Mouse (Mus musculus): Measurements from ENCODE around the gene Gm45799. TPM values are rescaled to one million over a fixed set of nuclear protein-coding genes. Genes with fewer than 3 reads are reported as not detected.

The Gm45799 gene
- total RNA-seq, 2 experiments from 2014 or later, result 14.7 TPM

DNA sequence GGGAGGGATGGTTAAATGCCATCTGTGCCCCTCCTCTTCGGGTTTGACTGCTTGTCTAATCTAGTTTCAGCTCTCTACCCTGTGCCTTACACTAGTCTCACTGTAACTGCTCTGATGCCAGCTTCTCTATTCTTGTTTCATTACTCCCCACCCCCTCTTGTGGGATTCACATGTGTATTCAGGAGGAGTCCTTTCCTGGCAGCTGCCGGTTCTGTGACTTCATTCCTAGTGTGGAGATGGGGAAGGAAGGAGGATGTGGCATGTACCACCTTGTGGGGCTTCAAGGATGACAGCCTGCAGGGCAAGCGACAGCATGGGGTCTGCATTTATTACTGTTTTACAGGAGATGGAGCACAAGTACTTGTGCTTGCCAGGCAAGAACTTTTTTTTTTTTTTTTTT lies 1.6 kb downstream of the Gm45799 start:
- DNase-seq, result no peak

DNA sequence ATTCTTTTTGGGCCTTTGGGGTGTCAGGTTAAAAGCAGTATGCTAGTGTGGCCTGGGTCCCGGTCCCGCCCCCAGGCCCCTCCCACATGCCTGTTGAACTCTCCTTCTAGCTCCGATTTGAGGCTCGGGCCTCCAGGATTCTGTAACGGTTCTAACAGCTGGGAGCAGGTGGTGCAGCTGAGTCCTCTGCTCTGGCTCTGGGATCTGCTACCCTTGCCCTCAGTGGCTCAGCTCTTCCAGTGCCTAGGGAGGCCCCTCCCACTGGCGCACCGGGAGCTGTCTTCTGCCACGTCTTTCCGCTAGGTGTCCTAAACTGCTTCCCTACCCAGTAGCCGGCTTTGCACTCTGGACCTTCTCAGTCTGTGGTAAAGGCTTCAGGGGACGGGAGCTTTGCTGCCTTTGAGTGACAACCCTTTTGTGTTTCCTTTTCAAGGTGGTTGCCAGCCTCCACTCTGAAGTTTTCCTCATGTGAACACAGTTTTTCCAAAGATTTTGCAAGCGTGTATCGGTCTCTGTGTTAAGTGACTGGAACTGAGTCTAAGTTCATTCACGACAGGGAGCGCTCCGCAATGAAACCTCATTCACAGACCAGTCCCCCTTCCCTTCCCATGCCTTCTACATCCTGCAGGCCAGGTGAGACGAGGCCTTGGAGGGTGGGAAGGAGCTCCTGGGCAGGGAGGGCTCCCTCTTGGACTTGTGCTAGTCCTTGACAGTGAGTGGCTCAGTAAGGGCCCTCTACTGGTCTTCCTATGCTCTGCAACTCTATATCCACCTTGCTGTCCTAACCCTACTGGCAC lies 10.5 kb downstream of the Gm45799 start, which contains the start of gene Dnhd1:
Gene Dnhd1 (plus strand): TSS at position 189 of the 797 bp plus-strand sequence.
- DNase-seq, result peak; percentile 40 to 60

DNA sequence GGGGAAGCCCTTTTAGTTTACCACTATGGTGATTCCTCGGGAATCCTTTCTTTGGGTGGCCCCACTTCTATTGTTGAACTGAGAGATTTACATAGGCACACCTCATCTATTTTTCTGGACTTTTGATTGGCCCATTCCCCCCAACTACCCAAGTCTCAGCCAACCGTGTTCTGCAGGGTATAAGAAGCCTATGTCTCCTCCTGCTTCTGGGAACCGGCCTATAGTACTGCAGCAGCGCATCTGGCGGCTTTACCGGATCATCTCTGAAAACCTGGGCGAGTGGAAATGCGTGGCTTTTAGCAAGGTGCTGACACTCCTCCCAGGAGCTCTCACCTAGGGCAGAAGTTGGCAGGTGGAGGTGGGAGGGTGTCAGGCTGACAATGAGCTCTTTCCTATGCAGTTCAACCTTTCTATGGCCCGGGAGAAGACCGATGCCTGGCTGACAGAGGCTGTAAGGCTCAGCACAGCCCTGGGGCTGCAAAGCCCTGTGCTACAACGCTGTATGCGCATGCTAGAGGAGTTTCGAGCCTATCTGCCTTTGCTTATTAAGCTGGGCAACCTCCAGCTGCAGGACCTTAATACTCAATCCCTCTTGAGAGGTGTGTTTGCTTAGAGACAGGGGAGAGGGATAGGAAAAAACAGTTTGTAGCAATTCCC lies 45.3 kb downstream of the Gm45799 start:
- no peak for DNase-seq

DNA sequence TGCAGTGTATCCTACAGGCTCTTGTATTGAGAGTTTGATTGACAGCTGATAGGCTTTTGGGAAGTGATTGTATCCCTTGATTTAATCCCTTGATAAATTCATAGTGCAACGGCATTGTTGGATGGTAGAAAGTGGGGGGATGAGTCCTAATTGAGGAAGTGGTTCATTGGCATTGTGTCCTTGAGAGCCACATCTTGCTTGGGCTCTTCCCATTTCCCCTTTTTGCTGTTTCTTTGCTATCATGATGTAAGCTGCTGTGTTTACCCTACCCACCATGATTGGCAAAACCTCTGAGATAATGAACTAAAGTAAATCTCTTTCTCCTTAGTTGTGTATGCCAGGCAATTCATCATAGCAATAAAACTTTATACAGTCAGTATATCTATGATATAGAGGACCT lies 50.5 kb downstream of the Gm45799 start:
- DNase-seq, result no peak

DNA sequence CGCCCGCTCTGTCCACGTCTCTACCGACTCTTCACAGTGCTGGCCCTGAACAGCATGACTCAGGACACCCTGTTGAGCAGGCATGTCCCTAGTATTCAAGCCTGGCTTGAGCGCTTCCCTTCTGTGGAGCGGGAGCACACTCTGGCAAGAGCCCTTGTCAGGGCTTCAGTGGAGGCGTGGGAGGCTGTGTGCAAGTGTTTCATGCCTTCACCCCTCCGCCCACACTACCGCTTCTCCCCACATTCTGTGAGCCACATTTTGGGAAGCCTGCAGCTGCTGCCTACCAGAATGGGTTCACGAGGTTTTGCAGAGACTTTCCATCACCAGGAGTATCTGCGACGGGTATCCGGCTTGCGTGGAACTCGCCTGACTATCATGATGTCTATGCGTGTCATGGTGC lies 62.8 kb downstream of the Gm45799 start:
- DNase-seq, result peak; percentile 27 to 40

DNA sequence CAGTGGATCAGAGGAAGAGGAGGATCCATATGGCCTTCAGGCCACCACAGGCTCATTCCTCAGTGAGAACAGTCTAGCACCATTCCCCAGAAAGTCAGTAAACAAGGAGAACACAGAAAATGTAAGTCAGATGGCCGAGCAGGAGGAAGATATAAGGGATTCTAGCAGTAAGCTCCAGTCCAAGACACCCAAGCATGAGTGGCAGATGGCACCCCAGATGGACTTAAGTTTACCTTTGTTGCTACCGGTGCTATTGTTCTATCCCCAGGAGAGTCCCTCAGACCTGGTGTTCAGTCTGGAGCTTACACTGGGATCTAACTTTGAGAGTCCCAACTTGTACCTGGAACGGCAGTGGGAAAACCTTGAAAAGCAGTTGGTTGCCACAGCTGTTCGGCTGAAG lies 63.5 kb downstream of the Gm45799 start:
- DNase-seq, result no peak

DNA sequence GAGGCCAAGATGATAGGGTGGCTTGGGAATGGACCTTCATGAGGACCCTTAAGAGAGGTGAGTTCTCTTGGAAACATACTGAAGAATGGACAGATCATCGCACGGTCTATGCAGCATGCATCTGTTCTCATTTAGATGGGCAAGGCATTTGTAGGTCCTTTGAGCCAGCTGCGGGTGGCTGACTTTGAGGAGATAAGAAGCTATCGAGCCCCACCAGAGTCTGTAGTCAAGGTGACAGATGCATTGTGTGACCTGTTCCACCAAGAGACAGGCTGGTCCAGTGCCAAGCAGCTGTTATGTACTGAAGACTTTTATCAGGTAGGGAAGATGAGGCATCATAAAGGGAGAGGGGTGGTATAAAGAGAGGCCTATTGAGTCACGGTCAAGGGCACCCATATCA lies 68.4 kb downstream of the Gm45799 start:
- DNase-seq, result no peak

DNA sequence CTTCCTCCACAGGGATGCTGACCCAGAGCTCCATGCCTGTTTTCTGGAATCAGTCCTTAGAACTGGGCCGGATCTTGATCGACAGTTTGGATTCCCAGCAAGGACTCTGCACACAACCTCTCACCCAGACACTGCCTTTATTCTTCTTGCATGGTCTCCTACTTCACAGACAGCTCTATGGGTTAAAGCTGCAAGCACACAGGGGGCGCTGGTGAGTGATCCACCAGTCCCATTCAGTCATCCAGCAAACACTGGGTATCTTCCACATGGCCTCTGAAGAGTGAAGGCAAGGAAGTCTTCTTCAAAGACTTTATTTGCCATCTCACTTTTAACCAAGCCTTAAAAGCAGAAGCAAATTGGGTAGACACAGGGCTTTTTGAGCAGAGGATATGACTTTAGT lies 75.0 kb downstream of the Gm45799 start:
- DNase-seq, result no peak

DNA sequence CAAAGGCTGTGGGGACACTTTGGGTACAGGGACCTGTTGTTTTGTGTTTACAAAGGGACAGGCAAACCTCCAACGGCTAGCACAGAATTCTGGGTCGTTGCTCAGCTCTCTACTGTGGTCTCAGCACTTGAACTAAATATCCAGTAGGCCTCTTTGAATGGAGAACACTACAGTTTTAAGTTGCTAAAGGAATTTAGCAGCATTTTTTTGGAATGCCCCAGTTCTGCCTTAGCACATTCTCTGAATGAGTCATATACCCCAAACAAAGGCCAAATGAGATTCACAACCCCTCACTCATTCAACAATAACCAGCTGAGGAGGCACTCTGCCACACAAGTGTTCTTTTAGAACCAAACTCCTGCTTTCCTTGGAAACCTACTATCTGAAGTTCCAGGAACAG lies 81.6 kb downstream of the Gm45799 start:
- no peak for DNase-seq

DNA sequence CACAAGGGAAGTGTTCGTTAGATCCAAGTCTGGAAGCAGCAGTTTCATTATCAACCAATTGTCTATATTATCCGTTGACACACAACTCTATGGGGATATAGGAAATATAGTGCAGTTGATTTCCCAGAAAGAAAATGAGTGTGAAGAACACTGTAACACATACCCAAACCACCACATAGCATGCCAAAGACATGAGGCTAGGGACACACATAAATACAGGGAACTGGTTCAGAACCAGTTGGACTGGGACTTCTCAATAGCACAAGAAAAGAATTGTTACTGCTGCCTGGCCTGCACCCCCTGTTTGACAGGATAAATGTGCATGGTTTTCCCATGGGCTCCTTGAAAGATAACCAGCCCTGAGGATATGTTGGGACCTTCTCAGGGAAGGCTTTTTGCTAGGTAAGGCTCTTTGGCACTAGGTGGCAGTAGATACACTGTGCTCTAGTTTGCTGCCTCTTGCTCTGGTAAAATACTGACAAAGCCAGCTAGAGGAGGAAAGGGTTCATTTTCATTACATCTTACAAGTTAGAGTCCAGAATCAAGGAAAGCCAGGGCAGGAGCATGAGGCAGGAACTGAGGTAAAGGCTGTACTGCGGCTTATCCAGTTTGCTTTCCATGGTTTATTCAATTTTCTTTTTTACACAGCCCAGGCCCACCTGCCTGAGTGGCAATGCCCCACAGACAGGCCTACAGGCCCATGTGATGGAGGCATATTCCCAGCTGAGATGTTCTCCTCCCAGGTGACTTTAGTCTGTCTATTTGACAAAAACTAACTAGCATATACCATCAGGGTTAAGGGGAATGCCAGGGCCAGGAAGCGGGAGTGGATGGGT lies 86.0 kb downstream of the Gm45799 start:
- DNase-seq, result peak; percentile 35 to 42

DNA sequence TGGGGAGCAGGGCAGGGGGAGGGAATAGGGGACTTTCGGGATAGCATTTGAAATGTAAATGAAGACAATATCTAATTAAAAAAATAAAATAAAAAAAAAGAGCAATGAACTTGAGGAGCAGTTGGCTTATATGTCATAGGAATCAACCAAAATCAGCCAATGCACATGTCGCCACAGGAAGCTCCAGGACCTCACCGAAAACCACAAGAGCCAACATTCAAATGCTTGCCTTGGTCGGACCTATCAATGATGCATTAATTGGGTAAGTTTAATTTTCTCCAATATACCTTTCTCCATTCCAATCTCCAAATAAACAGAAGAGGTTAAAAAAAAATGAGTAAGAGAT lies 86.6 kb downstream of the Gm45799 start:
- no peak for DNase-seq

DNA sequence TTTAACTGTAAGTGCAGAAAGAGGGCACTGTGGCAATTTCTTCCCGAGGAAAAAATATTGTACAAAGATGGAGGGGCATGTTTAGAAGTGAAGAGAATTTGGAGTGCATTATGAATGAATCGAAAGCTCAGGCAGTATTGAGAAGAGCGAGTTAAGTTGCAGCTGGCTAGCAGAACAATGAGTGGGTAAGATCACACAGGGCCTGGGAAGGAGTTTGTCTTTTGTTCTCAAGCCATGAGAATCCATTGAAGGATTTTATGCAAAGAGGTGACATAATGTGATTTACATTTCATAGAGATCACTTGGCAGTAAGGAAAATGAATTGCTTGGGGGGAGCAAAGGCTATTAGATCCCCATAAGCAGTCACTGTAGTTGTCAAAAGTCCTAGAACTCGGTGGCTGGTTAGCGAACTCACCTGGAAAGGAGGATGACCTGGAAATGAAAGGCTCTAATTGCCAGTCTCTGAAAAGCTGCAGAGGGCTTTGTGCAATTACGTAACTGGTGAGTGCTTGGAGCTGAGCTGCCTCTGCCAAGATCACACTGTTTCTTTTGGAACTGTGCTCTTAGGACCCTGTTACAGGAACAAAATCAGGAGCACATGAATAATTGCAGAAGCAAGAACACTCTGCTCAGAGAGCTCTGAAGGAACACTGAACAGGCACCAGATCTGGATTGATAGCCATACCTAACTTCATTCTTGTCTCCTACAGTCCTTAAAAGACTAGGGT lies 88.5 kb downstream of the Gm45799 start:
- peak; percentile 31 to 37 for DNase-seq

DNA sequence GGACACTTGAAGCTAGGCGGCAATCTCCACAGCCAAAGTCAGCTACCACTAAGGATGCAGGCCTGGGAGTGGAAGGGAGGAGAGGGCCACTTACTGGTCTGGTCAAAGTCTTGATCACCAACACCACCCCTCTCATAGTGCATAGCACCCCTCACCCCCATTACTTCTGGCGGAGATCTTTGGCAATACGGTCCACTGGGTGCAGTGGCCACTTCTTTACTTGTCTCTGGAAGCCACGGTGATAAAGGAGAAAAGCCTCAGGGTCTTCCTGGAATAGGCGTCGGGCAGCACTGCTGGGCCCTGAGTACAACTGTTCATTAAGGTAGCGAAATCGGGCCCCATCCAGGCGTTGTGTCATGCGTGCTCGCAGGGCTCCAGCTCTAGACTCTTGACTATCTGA lies 93.5 kb downstream of the Gm45799 start:
- no peak for DNase-seq

Other genes starting within 250 kb of the Gm45799 start
- gene Fam160a2, start 240.5 kb upstream of the Gm45799 start, total RNA-seq (2021), result 10 to 100 TPM; 57.6 to 58.6 TPM
- under 1 TPM; 0.43 to 0.90 TPM for gene Cnga4, start 236.0 kb upstream of the Gm45799 start, total RNA-seq (2021)
- 1 to 10 TPM; 5.9 to 6.6 TPM for gene Cckbr, start 214.8 kb upstream of the Gm45799 start, total RNA-seq (2021)
- 10 to 100 TPM; 12.7 to 13.2 TPM for gene Cavin3, start 158.3 kb upstream of the Gm45799 start, total RNA-seq (2021)
- 10 to 100 TPM; 78.8 to 87.0 TPM for gene Smpd1, start 86.2 kb upstream of the Gm45799 start, total RNA-seq (2021)
- 100 to 1,000 TPM; 352 to 385 TPM for gene Apbb1, start 58.9 kb upstream of the Gm45799 start, total RNA-seq (2021)
- gene Hpx, start 40.4 kb upstream of the Gm45799 start, total RNA-seq (2021), result under 1 TPM in 1 of 2 experiments, not detected in 1; 0.22 TPM
- gene Trim3, start 7.0 kb upstream of the Gm45799 start, total RNA-seq (2021), result 100 to 1,000 TPM; 129 to 139 TPM
- 10 to 100 TPM; 67.3 to 67.7 TPM for gene Timm10b, start 496 bp upstream of the Gm45799 start, total RNA-seq (2021)
- gene Arfip2, start 136 bp upstream of the Gm45799 start, total RNA-seq (2021), result 100 to 1,000 TPM in 1 of 2 experiments, 10 to 100 TPM in 1; 96.9 to 108 TPM
- gene Dnhd1, start 10.3 kb downstream of the Gm45799 start, total RNA-seq (2021), result 1 to 10 TPM; 5.5 to 6.5 TPM
- gene Ilk, start 96.0 kb downstream of the Gm45799 start, total RNA-seq (2021), result 10 to 100 TPM; 76.6 to 81.7 TPM
- 10 to 100 TPM; 10.7 to 15.8 TPM for gene Rrp8, start 96.8 kb downstream of the Gm45799 start, total RNA-seq (2021)
- gene Taf10, start 103.8 kb downstream of the Gm45799 start, total RNA-seq (2021), result 100 to 1,000 TPM; 119 to 122 TPM
- gene Tpp1, start 111.7 kb downstream of the Gm45799 start, total RNA-seq (2021), result 10 to 100 TPM; 59.7 to 67.7 TPM
- 10 to 100 TPM; 13.9 to 15.6 TPM for gene Dchs1, start 147.1 kb downstream of the Gm45799 start, total RNA-seq (2021)
- 100 to 1,000 TPM; 107 to 108 TPM for gene Mrpl17, start 170.5 kb downstream of the Gm45799 start, total RNA-seq (2021)

All from layer of hippocampus, postnatal 36 days (tissue).